Mouse (Mus musculus) heart, adult 2 months (tissue): ENCODE results near the gene Setx. TPM values are rescaled to one million over a fixed set of nuclear protein-coding genes. Genes with fewer than 3 reads are reported as not detected.

ENCODE experiments used
- DNase-seq, 2 experiments: peaks; one replicate each; pipeline ENCODE4 v3.0.0; 2021
- H3K27ac ChIP-seq: fragments of 200-600 bp; 2 replicates; pipeline ENCODE4 v1.8.1; 2022
- H3K27me3 ChIP-seq: fragments of 200-500 bp; 2 replicates; pipeline ENCODE4 v1.6.1; 2012; ENCODE audit warnings: mild to moderate bottlenecking, low read length, inconsistent platforms, mixed read lengths; ENCODE audit not compliant: control insufficient read depth, insufficient read depth
- H3K36me3 ChIP-seq: fragments of 200-500 bp; 2 replicates; pipeline ENCODE4 v1.6.1; 2012; ENCODE audit warnings: low read length, inconsistent platforms; ENCODE audit not compliant: control insufficient read depth, insufficient read depth
- H3K4me1 ChIP-seq: fragments of 200-500 bp; 2 replicates; pipeline ENCODE4 v1.6.1; 2011; ENCODE audit warnings: low read length; ENCODE audit not compliant: control insufficient read depth, insufficient read depth
- H3K4me3 ChIP-seq: fragments of 200-600 bp; 2 replicates; pipeline ENCODE4 v1.8.1; 2022
- H3K79me2 ChIP-seq: fragments of 200-500 bp; replicated peaks from 2 replicates; pipeline ENCODE4 v1.6.1; 2012; ENCODE audit warnings: mild to moderate bottlenecking, inconsistent platforms, low read length, moderate library complexity, mixed read lengths; ENCODE audit not compliant: control insufficient read depth, insufficient read depth
- H3K9ac ChIP-seq: fragments of 200-500 bp; 2 replicates; pipeline ENCODE4 v1.6.1; 2012; ENCODE audit warnings: low read depth, mild to moderate bottlenecking, control low read depth, inconsistent platforms, low read length, mixed read lengths
- CTCF ChIP-seq: fragments of 200-600 bp; IDR thresholded peaks from 2 replicates; pipeline ENCODE4 v1.8.1; 2022; ENCODE audit warnings: antibody characterized with exemption, mild to moderate bottlenecking, moderate library complexity
- EP300 ChIP-seq: fragments of 200-500 bp; IDR thresholded peaks from 2 replicates; pipeline ENCODE4 v1.6.1; 2011; ENCODE audit warnings: low read depth, low read length, control low read depth; ENCODE audit not compliant: insufficient read depth
- POLR2A ChIP-seq: fragments of 200-500 bp; IDR thresholded peaks from 2 replicates; pipeline ENCODE4 v1.6.1; 2011; ENCODE audit warnings: mild to moderate bottlenecking, low read depth, low read length, control low read depth; ENCODE audit not compliant: insufficient read depth
- WGBS: fragments of 180-500 bp; shearing (Covaris S2); methylation state at CpG from one replicate; pipeline ENCODE4 v1.1.7; 2018; 5-methylcytosine and 5-hydroxymethylcytosine counted together
- intact Hi-C: fragments of 180-260 bp; cut with DNase I; formaldehyde crosslinking; loops from one replicate; pipeline ENCODE4 v1.15.1; 2025
- polyA plus RNA-seq: library from polyadenylated mRNA; depleted of rRNA; stranded (reverse); fragments of >200 nt; gene quantifications from 2 replicates; pipeline ENCODE4 v1.2.3, GENCODE M21; 2012
- total RNA-seq, 2 experiments: library from RNA; stranded (reverse); gene quantifications; 2 replicates each; pipeline ENCODE4 v1.2.3; 2021

Gene Setx
- total and polyA plus RNA-seq, 3 experiments, result 4.0 to 33.4 (median 23.8) TPM

DNA sequence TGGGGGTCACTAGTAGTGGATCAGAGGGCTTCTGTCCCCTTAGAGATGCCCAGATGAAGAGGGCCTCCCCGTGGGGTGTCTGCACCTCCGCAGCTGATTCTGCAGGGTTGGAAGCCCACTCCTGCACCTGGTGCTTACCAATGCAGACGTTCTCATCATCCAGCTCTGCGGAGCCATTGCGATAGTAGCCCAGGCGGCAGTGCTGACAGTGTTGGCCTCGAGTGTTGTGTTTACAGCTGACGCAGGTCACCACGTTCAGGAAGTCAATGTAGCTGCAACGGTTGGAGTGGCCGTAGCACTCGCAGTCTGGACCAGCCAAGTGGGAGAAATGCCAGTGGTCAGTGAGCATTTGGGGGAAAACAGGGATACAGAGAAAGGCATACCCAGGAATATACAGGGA is 72.9 kb downstream of the Setx start:
- Histone ChIP-seq H3K4me1 (peaks cover 1% of the 10 kb centered on the region; the same call in 1 of the 2 replicates), H3K27ac (no peak overlapping the region), H3K79me2 (no peaks in the 10 kb centered on the region), H3K9ac (no peak overlapping the region), H3K4me3 (no peak overlapping the region), H3K36me3 (no peaks in the 10 kb centered on the region), H3K27me3 (0 out of 2 replicates have a peak, but pooled peaks cover 3% of the 10 kb centered on the region)
- TF ChIP-seq POLR2A (no peak), EP300 (no peak), CTCF (no peak)
- 69% methylated on average over 12 of the region's 12 CpGs for WGBS
- intact Hi-C loops, result loop anchor here (5.0 kb wide), 1 partner anchor 405 kb away; no protein-coding TSS in a partner anchor
- DNase-seq, result no peak

DNA sequence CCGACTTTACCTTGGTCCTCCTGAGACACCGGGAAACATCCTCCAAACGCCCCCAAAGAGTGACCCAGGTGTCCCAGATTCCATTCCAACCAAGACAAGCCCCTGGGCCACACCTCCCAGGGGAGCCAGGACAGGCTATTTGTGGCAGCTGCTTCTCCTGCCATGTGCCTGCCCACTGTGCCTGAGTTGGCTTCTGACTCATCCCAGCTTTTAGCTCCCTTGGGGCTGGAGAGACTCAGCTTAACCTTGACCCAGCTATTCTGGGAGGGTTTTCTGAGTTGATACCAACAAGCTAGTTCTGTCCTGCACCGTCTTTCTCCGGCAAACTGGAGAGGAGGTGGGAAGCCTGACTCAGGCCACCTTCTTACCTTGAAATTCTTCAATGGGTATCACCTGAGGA is 74.5 kb downstream of the Setx start:
- Histone ChIP-seq H3K4me1 (peaks cover 1% of the 10 kb centered on the region; the same call in 1 of the 2 replicates), H3K27me3 (0 out of 2 replicates have a peak, but pooled peaks cover 3% of the 10 kb centered on the region), H3K4me3 (no peak overlapping the region), H3K79me2 (no peaks in the 10 kb centered on the region), H3K9ac (no peak overlapping the region), H3K27ac (peak overlapping the region; percentile 69), H3K36me3 (no peaks in the 10 kb centered on the region)
- peak in 1 of 2 experiments; percentile 67 for DNase-seq
- 50% methylated on average over 5 of the region's 5 CpGs for WGBS
- TF ChIP-seq EP300 (0 out of 2 replicates have a peak, but pooled peaks have one; percentile 32), POLR2A (no peak), CTCF (no peak)
- intact Hi-C loops, result loop anchor here (5.0 kb wide), 1 partner anchor 404 kb away; no protein-coding TSS in a partner anchor

DNA sequence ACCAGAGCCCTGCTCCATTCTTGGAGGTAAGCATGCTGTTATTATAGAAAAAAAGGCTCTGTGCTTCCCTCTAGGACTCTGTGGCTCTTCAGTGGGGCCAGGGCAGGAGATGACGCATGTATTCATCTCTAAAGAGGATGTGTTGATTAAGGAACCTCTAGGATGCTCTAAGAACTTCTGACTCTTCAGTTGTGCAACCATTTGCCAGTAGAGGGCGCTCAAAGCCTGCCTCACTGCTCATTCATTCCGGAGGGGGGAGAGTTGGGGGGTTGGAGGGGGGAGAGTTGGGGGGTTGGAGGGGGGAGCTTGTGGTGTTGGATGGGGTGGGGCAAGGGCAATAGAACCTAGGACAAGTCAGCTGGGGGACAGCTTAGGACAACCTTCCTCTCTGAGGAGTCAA is 75.9 kb downstream of the Setx start:
- intact Hi-C loops, result loop anchor here (1.0 to 5.0 kb wide), 3 partner anchors 38 to 402 kb away; no protein-coding TSS in a partner anchor
- Histone ChIP-seq H3K9ac (no peak overlapping the region), H3K27me3 (no peaks in the 10 kb centered on the region), H3K4me3 (no peak overlapping the region), H3K27ac (no peak overlapping the region), H3K4me1 (no peaks in the 10 kb centered on the region; the same call in 1 of the 2 replicates), H3K36me3 (no peaks in the 10 kb centered on the region), H3K79me2 (no peaks in the 10 kb centered on the region)
- TF ChIP-seq EP300 (0 out of 2 replicates have a peak, but pooled peaks have one; percentile 58), POLR2A (no peak), CTCF (peak; percentile 64)
- peak in 1 of 2 experiments; percentile 58 for DNase-seq
- 0% methylated on average over 3 of the region's 3 CpGs for WGBS

DNA sequence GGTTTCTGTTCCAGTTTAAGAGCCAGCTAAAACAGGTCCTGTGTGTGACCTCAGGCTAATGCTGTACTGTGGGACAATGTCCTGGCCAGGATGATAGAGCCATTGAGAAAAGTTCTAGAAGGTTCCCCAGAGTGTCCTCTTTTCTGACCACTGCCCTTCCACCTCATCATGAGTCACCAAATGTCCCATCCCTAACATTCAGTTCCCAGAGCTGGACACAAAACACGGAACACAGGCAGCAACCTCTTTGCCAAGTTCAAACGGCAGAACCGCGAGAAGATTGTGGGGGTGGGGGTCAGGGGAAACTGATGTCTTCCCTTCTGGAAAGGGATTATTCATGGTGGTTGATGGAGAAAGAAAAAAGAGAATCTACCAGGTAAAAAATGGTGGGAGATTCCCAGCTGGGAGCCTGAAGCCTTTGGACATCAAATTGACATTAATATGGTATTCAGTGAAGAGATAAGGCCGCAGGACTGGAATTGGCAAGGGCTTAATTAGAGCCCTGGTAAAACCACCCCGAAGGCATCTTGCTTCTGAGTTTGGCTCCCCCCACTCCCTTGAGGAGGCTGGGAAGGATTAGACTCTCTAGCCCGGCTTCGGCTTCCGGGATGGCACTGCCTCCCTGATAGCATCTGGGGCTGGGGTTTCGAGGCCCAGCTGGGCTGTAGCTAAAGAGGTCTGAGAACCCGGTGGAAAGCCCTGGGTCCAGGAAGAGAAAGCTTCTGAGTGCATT is 77.4 kb downstream of the Setx start:
- Histone ChIP-seq H3K27me3 (no peaks in the 10 kb centered on the region), H3K4me1 (no peaks in the 10 kb centered on the region; the same call in 1 of the 2 replicates), H3K79me2 (no peaks in the 10 kb centered on the region), H3K9ac (no peak overlapping the region), H3K36me3 (no peaks in the 10 kb centered on the region), H3K27ac (no peak overlapping the region), H3K4me3 (no peak overlapping the region)
- intact Hi-C loops, result loop anchor here (5.0 kb wide), 1 partner anchor 351 kb away; no protein-coding TSS in a partner anchor
- TF ChIP-seq EP300 (no peak), POLR2A (no peak), CTCF (no peak)
- no peak for DNase-seq
- 47% methylated on average over 11 of the region's 11 CpGs for whole genome bisulfite sequencing

DNA sequence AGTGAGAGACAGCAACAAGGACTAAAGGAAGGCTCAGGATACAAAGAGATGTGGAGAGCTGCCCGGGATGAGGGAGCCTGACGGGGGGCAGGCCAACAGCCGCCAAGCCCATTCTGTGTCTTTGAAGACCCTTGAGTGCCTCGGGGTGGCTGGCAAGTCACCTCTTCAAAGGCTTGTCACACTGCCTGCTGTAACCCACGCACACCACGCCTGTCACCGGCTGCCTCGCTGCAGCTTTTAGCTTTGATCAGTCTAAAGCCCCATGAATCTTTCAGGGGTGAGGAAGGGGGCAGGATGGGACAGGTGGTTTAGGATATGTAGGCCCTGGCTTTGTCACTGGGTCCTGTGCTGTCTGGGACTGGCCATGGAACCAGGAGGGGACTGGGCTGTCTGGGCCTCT is 82.2 kb downstream of the Setx start:
- H3K27me3 ChIP-seq, result no peaks in the 10 kb centered on the region
- no peak overlapping the region for H3K27ac ChIP-seq
- no peak for TF ChIP-seq POLR2A
- TF ChIP-seq EP300, result no peak
- no peak for TF ChIP-seq CTCF
- H3K79me2 ChIP-seq, result no peaks in the 10 kb centered on the region
- 54% methylated on average over 8 of the region's 8 CpGs for WGBS
- no peak overlapping the region for H3K4me3 ChIP-seq
- H3K9ac ChIP-seq, result no peak overlapping the region
- intact Hi-C loops, result no loop called here
- no peak for DNase-seq
- no peaks in the 10 kb centered on the region for H3K36me3 ChIP-seq
- no peaks in the 10 kb centered on the region for H3K4me1 ChIP-seq
